10 mouse cellular contexts compared by ENCODE assay signal in the genomic region with DNA sequence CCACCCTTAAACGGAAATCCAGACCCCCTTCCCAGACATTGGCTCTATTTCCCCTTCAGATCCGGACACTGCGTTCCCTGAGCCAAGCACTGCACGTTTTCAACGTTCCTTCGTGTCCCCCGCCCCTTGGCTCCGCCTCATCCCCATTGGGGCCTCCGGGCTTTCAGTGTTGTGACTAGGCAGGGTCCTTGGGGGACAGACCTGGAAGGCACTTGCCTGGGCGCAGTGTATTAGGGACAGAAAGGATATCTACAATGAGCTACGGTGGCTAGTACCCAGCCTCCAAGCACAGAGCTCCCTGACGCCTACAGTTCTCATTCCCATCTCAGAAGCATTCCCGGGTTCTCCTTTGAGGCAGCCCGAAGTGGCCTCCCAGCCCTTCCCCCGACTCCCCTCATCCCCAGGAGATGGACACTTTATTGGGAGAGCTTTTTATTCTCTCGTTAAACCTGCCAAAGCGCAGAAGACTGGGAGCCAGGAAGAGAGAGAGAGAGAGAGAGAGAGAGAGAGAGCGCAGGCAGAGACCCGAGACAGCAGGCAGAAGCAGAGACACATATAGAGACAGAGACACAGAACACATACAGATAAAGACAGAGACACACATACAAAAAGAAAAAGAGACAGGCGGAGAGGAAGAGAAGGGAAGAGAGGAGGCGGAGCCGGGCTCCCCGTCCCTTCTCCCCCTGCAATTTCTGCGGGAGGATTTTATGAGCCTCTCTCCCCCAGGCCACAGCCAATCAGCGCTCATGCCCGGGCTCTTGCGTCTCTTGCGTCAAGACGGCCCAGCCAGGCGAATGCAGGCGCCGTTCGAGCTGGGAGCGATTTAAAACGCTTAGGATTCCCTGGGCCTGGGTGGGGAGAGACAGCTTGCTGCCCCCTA. TPM values are rescaled to one million over a fixed set of nuclear protein-coding genes. Genes with fewer than 3 reads are reported as not detected.
DNase-seq lines count a peak whose midpoint lies in the region; ATAC-seq and TF ChIP-seq lines count a peak whose summit lies in the region.
"Had no signal": no experiment of that assay in that cellular context is flagged by ENCODE, and none has a peak within 500 bp of the region (broad histone marks: within the 10 kb centered on the region; RNA-seq: fewer than 3 reads in every experiment).

A gene (plus strand): TSS at position 796 of the 880 bp plus-strand sequence.

- H3K9ac ChIP-seq in kidney, postnatal 0 days (ENCODE audit: low read depth, low read length), result no peak within 1 kb of the TSS
- no peak within 1 kb of the TSS for H3K9ac ChIP-seq in embryonic facial prominence, embryonic 15.5 days
- H3K9ac ChIP-seq in midbrain, embryonic 14.5 days (replicated peaks; ENCODE audit: low read length), result no peak within 1 kb of the TSS

- peak within 1 kb of the TSS; percentile 37 for H3K4me2 ChIP-seq in kidney, postnatal 0 days (ENCODE audit: low read length)
- H3K4me2 ChIP-seq in embryonic facial prominence, embryonic 15.5 days (replicated peaks), result peak within 1 kb of the TSS; percentile 41
- H3K4me2 ChIP-seq in midbrain, embryonic 14.5 days (ENCODE audit: low read length), result 0 out of 2 replicates have a peak within 1 kb of the TSS, but pooled peaks have one; percentile 21

- no peak for DNase-seq in kidney, postnatal 0 days (ENCODE audit: low spot score)
- no peak for DNase-seq in kidney, adult 9 months
- DNase-seq in ZHBTc4 (ENCODE audit: low read depth, low spot score), result peak; percentile 82
- DNase-seq in midbrain, embryonic 14.5 days, result no peak
- no peak for DNase-seq in layer of hippocampus, postnatal 25 days (ENCODE audit: extremely low spot score in 1 of 2, low spot score in 1 of 2)
- DNase-seq in layer of hippocampus, postnatal 10 days (ENCODE audit: low spot score in 2 of 2), result no peak
- no peak for DNase-seq in ovary, postnatal 10 days (ENCODE audit: low spot score)
- DNase-seq: left cerebral cortex, postnatal 4 days; thymus, postnatal 36 days had no signal

- H3K27me3 ChIP-seq in kidney, postnatal 0 days (ENCODE audit: insufficient read depth, low read length), result peaks cover 96% of the 10 kb centered on the region
- H3K27me3 ChIP-seq in embryonic facial prominence, embryonic 15.5 days, result peaks cover 97% of the 10 kb centered on the region
- H3K27me3 ChIP-seq in midbrain, embryonic 14.5 days (ENCODE audit: control insufficient read depth, insufficient read depth, low read length), result peaks cover 99% of the 10 kb centered on the region

- ATAC-seq in kidney, postnatal 0 days (replicated peaks; ENCODE audit: low FRiP score, low read depth), result no peak
- no peak for ATAC-seq in embryonic facial prominence, embryonic 15.5 days (ENCODE audit: insufficient number of reproducible peaks, low FRiP score, low TSS enrichment, low read depth)
- ATAC-seq in midbrain, embryonic 14.5 days (ENCODE audit: low FRiP score, low TSS enrichment), result no peak

- no peaks in the 10 kb centered on the region for H3K36me3 ChIP-seq in kidney, postnatal 0 days (ENCODE audit: insufficient read depth, low read length)
- H3K36me3 ChIP-seq in embryonic facial prominence, embryonic 15.5 days, result no peaks in the 10 kb centered on the region
- H3K36me3 ChIP-seq in midbrain, embryonic 14.5 days (ENCODE audit: control insufficient read depth, insufficient read depth, low read length), result no peaks in the 10 kb centered on the region

- no peaks in the 10 kb centered on the region; the same call in 1 of the 2 replicates for H3K4me1 ChIP-seq in kidney, postnatal 0 days (replicated peaks; ENCODE audit: insufficient read depth, low read length)
- H3K4me1 ChIP-seq in embryonic facial prominence, embryonic 15.5 days, result peaks cover 11% of the 10 kb centered on the region
- H3K4me1 ChIP-seq in midbrain, embryonic 14.5 days (ENCODE audit: control insufficient read depth, insufficient read depth, low read length), result no peaks in the 10 kb centered on the region

- TF ChIP-seq CTCF in kidney, postnatal 0 days (IDR thresholded peaks at IDR 0.05; ENCODE audit: low read depth), result no peak

- peak within 1 kb of the TSS; percentile 17; the same call in 1 of the 2 replicates for H3K4me3 ChIP-seq in kidney, postnatal 0 days (replicated peaks; ENCODE audit: low read depth, low read length)
- peak within 1 kb of the TSS; percentile 23 for H3K4me3 ChIP-seq in embryonic facial prominence, embryonic 15.5 days (replicated peaks)
- 0 out of 2 replicates have a peak within 1 kb of the TSS, but pooled peaks have one; percentile 7 for H3K4me3 ChIP-seq in midbrain, embryonic 14.5 days (replicated peaks; ENCODE audit: low read depth, low read length)

- H3K27ac ChIP-seq in kidney, postnatal 0 days, result no peak within 1 kb of the TSS
- no peak within 1 kb of the TSS for H3K27ac ChIP-seq in embryonic facial prominence, embryonic 15.5 days (replicated peaks)
- H3K27ac ChIP-seq in midbrain, embryonic 14.5 days (replicated peaks; ENCODE audit: low read depth, low read length), result no peak within 1 kb of the TSS

- under 1% methylated on average over 35 of the region's 35 CpGs for WGBS in kidney, postnatal 0 days
- under 1% methylated on average over 35 of the region's 35 CpGs for WGBS in embryonic facial prominence, embryonic 15.5 days
- WGBS in midbrain, embryonic 14.5 days, result under 1% methylated on average over 35 of the region's 35 CpGs

- no peaks in the 10 kb centered on the region for H3K9me3 ChIP-seq in kidney, postnatal 0 days (replicated peaks; ENCODE audit: low read length)
- no peaks in the 10 kb centered on the region for H3K9me3 ChIP-seq in embryonic facial prominence, embryonic 15.5 days (replicated peaks)
- H3K9me3 ChIP-seq in midbrain, embryonic 14.5 days (ENCODE audit: control insufficient read depth, low read length), result no peaks in the 10 kb centered on the region

RNA-seq across cellular contexts. Expression of the gene that starts here (rescaled TPM):
- not detected in 2 replicates for polyA plus RNA-seq in kidney, postnatal 0 days (2015; fragmentation: Nextera tagmentation; extraction: Ambion mirVana)
- polyA plus RNA-seq in embryonic facial prominence, embryonic 15.5 days (2015; fragmentation: Nextera tagmentation; extraction: Ambion mirVana), result not detected in 2 replicates
- not detected in 2 replicates for polyA plus RNA-seq in midbrain, embryonic 14.5 days (2014; fragmentation: Nextera tagmentation; extraction: Ambion mirVana)
- total RNA-seq in layer of hippocampus, postnatal 25 days (2021), result not detected
- not detected for total RNA-seq in layer of hippocampus, postnatal 10 days (2021)
- total RNA-seq: left cerebral cortex, postnatal 4 days had no signal
